Mouse (Mus musculus) midbrain, embryonic 12.5 days (tissue): Measurements from ENCODE around the gene C2cd2. TPM values are rescaled to one million over a fixed set of nuclear protein-coding genes. Genes with fewer than 3 reads are reported as not detected.
"Not testable (repeated sequence)": the region's sequence is repeated elsewhere in the genome, so short reads cannot be mapped to it uniquely, and the experiment has no call there.

Experiments used
- ATAC-seq: fragments of 200-750 bp; cut with Nextera tagmentation; 2 replicates; pipeline ENCODE4 v1.8.0; 2017; ENCODE audit warnings: low read depth, moderate TSS enrichment, moderate library complexity; ENCODE audit not compliant: low FRiP score
- H3K27ac ChIP-seq: fragments of 300-500 bp; sonication (generic); replicated peaks from 2 replicates; pipeline ENCODE4 v1.5.1; 2016; ENCODE audit warnings: mild to moderate bottlenecking
- H3K27me3 ChIP-seq: fragments of 300-500 bp; sonication (generic); 2 replicates; pipeline ENCODE4 v1.6.1; 2016; ENCODE audit warnings: mild to moderate bottlenecking
- H3K36me3 ChIP-seq: fragments of 300-500 bp; sonication (generic); 2 replicates; pipeline ENCODE4 v1.6.1; 2016
- H3K4me1 ChIP-seq: fragments of 300-500 bp; sonication (generic); 2 replicates; pipeline ENCODE4 v1.6.1; 2016
- H3K4me2 ChIP-seq: fragments of 300-500 bp; sonication (generic); replicated peaks from 2 replicates; pipeline ENCODE4 v1.6.1; 2016; ENCODE audit warnings: mild to moderate bottlenecking, moderate library complexity
- H3K4me3 ChIP-seq: fragments of 300-500 bp; sonication (generic); 2 replicates; pipeline ENCODE4 v1.5.1; 2016; ENCODE audit warnings: mild to moderate bottlenecking
- H3K9ac ChIP-seq: fragments of 300-500 bp; sonication (generic); replicated peaks from 2 replicates; pipeline ENCODE4 v1.6.1; 2016; ENCODE audit warnings: mild to moderate bottlenecking, moderate library complexity
- H3K9me3 ChIP-seq: fragments of 300-500 bp; sonication (generic); 2 replicates; pipeline ENCODE4 v1.6.1; 2016; ENCODE audit warnings: mild to moderate bottlenecking
- WGBS: fragments of 180-500 bp; shearing (Covaris S2); methylation state at CpG from one replicate; pipeline ENCODE4 v1.1.7; 2016; 5-methylcytosine and 5-hydroxymethylcytosine counted together
- polyA plus RNA-seq: library from polyadenylated mRNA; unstranded; fragments of >200 nt; fragmentation: Nextera tagmentation; extraction: Ambion mirVana; gene quantifications from 2 replicates; pipeline ENCODE4 v1.2.1, GENCODE M21; 2016

The C2cd2 gene
- 15.6 and 15.9 TPM in 2 replicates for polyA plus RNA-seq

GRCm38 (mm10) chr16:97962151-97962948 lies at the start of gene C2cd2, which contains the start of gene Zbtb21:
TSS of gene C2cd2 (minus strand) at chr16:97962598.
TSS of gene Zbtb21 (minus strand) at chr16:97962622.
- ATAC-seq: peak; percentile 99
- Histone ChIP-seq H3K27me3 (no peaks in the 10 kb centered on the region), H3K4me1 (peaks cover 7% of the 10 kb centered on the region; the same call in 1 of the 2 replicates), H3K4me3 (peak within 1 kb of the TSS; percentile 92), H3K36me3 (no peaks in the 10 kb centered on the region), H3K27ac (peak within 1 kb of the TSS; percentile 95), H3K9me3 (no peaks in the 10 kb centered on the region), H3K9ac (peak within 1 kb of the TSS; percentile 96), H3K4me2 (peak within 1 kb of the TSS; percentile 91)
- under 1% methylated on average over 78 of the region's 78 CpGs for WGBS

- H3K27me3 ChIP-seq, H3K36me3 ChIP-seq: not testable (repeated sequence)
- Histone ChIP-seq H3K4me2 (peak overlapping the region; percentile 72), H3K27ac (0 out of 2 replicates have a peak overlapping the region, but pooled peaks have one; percentile 39), H3K4me1 (peaks cover 14% of the 10 kb centered on the region), H3K4me3 (peak overlapping the region; percentile 64), H3K9ac (peak overlapping the region; percentile 57), H3K9me3 (peaks cover 12% of the 10 kb centered on the region)
- peak; percentile 82; the same call in 1 of the 2 replicates for ATAC-seq
- WGBS: under 1% methylated on average over 8 of the region's 8 CpGs
Observed at GRCm38 (mm10) chr16:97997383-97997731, 35.0 kb upstream of the C2cd2 start.

- WGBS: 2% methylated on average over 22 of the region's 22 CpGs
- H3K4me3 ChIP-seq: peak within 1 kb of the TSS; percentile 64
- peak within 1 kb of the TSS; percentile 57 for H3K9ac ChIP-seq
- H3K4me1 ChIP-seq: peaks cover 14% of the 10 kb centered on the region
- peaks cover 5% of the 10 kb centered on the region for H3K36me3 ChIP-seq
- H3K4me2 ChIP-seq: peak within 1 kb of the TSS; percentile 72
- H3K27me3 ChIP-seq: no peaks in the 10 kb centered on the region
- ATAC-seq: peak; percentile 98
- H3K27ac ChIP-seq: peak within 1 kb of the TSS; percentile 39; the same call in 1 of the 2 replicates
- H3K9me3 ChIP-seq: peaks cover 7% of the 10 kb centered on the region
Observed at GRCm38 (mm10) chr16:97996616-97997382, 34.4 kb upstream of the C2cd2 start, which contains the start of gene B230307C23Rik. TSS of gene B230307C23Rik (plus strand) at chr16:97997315.

- H3K4me1 ChIP-seq: peaks cover 14% of the 10 kb centered on the region
- no peaks in the 10 kb centered on the region for H3K27me3 ChIP-seq
- H3K4me2 ChIP-seq: peak overlapping the region; percentile 72
- H3K36me3 ChIP-seq: peaks cover 5% of the 10 kb centered on the region
- no peak for ATAC-seq
- H3K9ac ChIP-seq: 0 out of 2 replicates have a peak overlapping the region, but pooled peaks have one; percentile 57
- peak overlapping the region; percentile 64 for H3K4me3 ChIP-seq
- H3K9me3 ChIP-seq: peaks cover 7% of the 10 kb centered on the region
- 30% methylated on average over 1 of the region's 1 CpGs for WGBS
- H3K27ac ChIP-seq: no peak overlapping the region
Observed at GRCm38 (mm10) chr16:97995849-97996615, 33.6 kb upstream of the C2cd2 start.

- not testable (repeated sequence) for H3K27me3 ChIP-seq, ATAC-seq, H3K9ac ChIP-seq, H3K4me2 ChIP-seq, H3K27ac ChIP-seq, H3K9me3 ChIP-seq, H3K4me3 ChIP-seq, H3K36me3 ChIP-seq, H3K4me1 ChIP-seq
- WGBS: 87% methylated on average over 3 of the region's 3 CpGs
Observed at GRCm38 (mm10) chr16:97992477-97992876, 30.1 kb upstream of the C2cd2 start.

- ATAC-seq: no peak
- Histone ChIP-seq H3K4me1 (peaks cover 5% of the 10 kb centered on the region), H3K9ac (no peak overlapping the region), H3K27ac (no peak overlapping the region), H3K27me3 (no peaks in the 10 kb centered on the region), H3K36me3 (no peaks in the 10 kb centered on the region), H3K9me3 (peaks cover 4% of the 10 kb centered on the region; the same call in 1 of the 2 replicates), H3K4me3 (no peak overlapping the region), H3K4me2 (no peak overlapping the region)
- WGBS: 71% methylated on average over 2 of the region's 2 CpGs
Observed at GRCm38 (mm10) chr16:97991517-97991916, 29.1 kb upstream of the C2cd2 start.

GRCm38 (mm10) chr16:97984589-97984988 lies 22.2 kb upstream of the C2cd2 start:
- H3K4me2 ChIP-seq: no peak overlapping the region
- no peak for ATAC-seq
- H3K9me3 ChIP-seq: peaks cover 4% of the 10 kb centered on the region; the same call in 1 of the 2 replicates
- H3K27me3 ChIP-seq: no peaks in the 10 kb centered on the region
- H3K4me1 ChIP-seq: no peaks in the 10 kb centered on the region
- 48% methylated on average over 5 of the region's 5 CpGs for WGBS
- H3K36me3 ChIP-seq: no peaks in the 10 kb centered on the region
- no peak overlapping the region for H3K4me3 ChIP-seq
- no peak overlapping the region for H3K27ac ChIP-seq
- no peak overlapping the region for H3K9ac ChIP-seq

- Histone ChIP-seq H3K4me3 (no peak overlapping the region), H3K4me2 (no peak overlapping the region)
- no peak for ATAC-seq
Observed at GRCm38 (mm10) chr16:97981362-97981761, 19.0 kb upstream of the C2cd2 start.

GRCm38 (mm10) chr16:97977722-97978121 lies 15.3 kb upstream of the C2cd2 start:
- H3K27ac ChIP-seq: no peak overlapping the region
- no peak for ATAC-seq
- no peaks in the 10 kb centered on the region for H3K27me3 ChIP-seq
- no peaks in the 10 kb centered on the region for H3K36me3 ChIP-seq
- no peak overlapping the region for H3K4me3 ChIP-seq
- no peak overlapping the region for H3K9ac ChIP-seq
- 86% methylated on average over 3 of the region's 3 CpGs for WGBS
- no peaks in the 10 kb centered on the region for H3K9me3 ChIP-seq
- H3K4me2 ChIP-seq: no peak overlapping the region
- no peaks in the 10 kb centered on the region for H3K4me1 ChIP-seq

More at GRCm38 (mm10) chr16:97981362-97981761, 19.0 kb upstream of the C2cd2 start:
- WGBS: 85% methylated on average over 1 of the region's 1 CpGs
- Histone ChIP-seq H3K27me3 (no peaks in the 10 kb centered on the region), H3K9ac (no peak overlapping the region), H3K9me3 (no peaks in the 10 kb centered on the region), H3K36me3 (no peaks in the 10 kb centered on the region), H3K4me1 (no peaks in the 10 kb centered on the region), H3K27ac (no peak overlapping the region)

- H3K4me3 ChIP-seq: no peak overlapping the region
- 61% methylated on average over 1 of the region's 1 CpGs for WGBS
- H3K36me3 ChIP-seq: no peaks in the 10 kb centered on the region
- no peaks in the 10 kb centered on the region for H3K9me3 ChIP-seq
- no peaks in the 10 kb centered on the region for H3K27me3 ChIP-seq
- no peak for ATAC-seq
- H3K4me2 ChIP-seq: no peak overlapping the region
- no peak overlapping the region for H3K27ac ChIP-seq
- no peak overlapping the region for H3K9ac ChIP-seq
- no peaks in the 10 kb centered on the region for H3K4me1 ChIP-seq
Observed at GRCm38 (mm10) chr16:97977277-97977676, 14.9 kb upstream of the C2cd2 start.

GRCm38 (mm10) chr16:97963956-97964540 lies 1.6 kb upstream of the C2cd2 start:
- Histone ChIP-seq H3K4me3 (no peak overlapping the region), H3K9me3 (no peaks in the 10 kb centered on the region), H3K27me3 (no peaks in the 10 kb centered on the region), H3K27ac (no peak overlapping the region), H3K9ac (no peak overlapping the region), H3K36me3 (no peaks in the 10 kb centered on the region), H3K4me1 (peaks cover 7% of the 10 kb centered on the region; the same call in 1 of the 2 replicates), H3K4me2 (no peak overlapping the region)
- no peak for ATAC-seq
- WGBS: 84% methylated on average over 3 of the region's 3 CpGs
